Mouse (Mus musculus): Measurements from ENCODE around the gene Myadm. TPM values are rescaled to one million over a fixed set of nuclear protein-coding genes. Genes with fewer than 3 reads are reported as not detected.

Myadm gene
- polyA plus RNA-seq, 1 experiment from 2014 or later = 220 TPM

GRCm38 (mm10) chr7:3323826-3324225 lies 34.9 kb downstream of the Myadm start:
- H3K9me3 ChIP-seq (ENCODE audit: control insufficient read depth, low read length) = no peaks in the 10 kb centered on the region
- no peaks in the 10 kb centered on the region for H3K27me3 ChIP-seq (ENCODE audit: control insufficient read depth, insufficient read depth, low read length)
- H3K4me3 ChIP-seq (ENCODE audit: control insufficient read depth in 1 of 2, insufficient read depth in 1 of 2, low read depth in 1 of 2, low read length in 2 of 2) = no peak overlapping the region
- H3K27ac ChIP-seq (replicated peaks in 1 of 2; ENCODE audit: control insufficient read depth in 1 of 2, insufficient read depth in 1 of 2, low read depth in 2 of 2, low read length in 2 of 2) = no peak overlapping the region
- no peaks in the 10 kb centered on the region; a peak in 1 of 4 replicates for H3K4me1 ChIP-seq (ENCODE audit: control insufficient read depth in 2 of 2, insufficient read depth in 2 of 2, low read length in 2 of 2)
- no peak for ATAC-seq (ENCODE audit: insufficient number of reproducible peaks, insufficient read depth, low FRiP score, low read depth)
- 94% methylated on average over 1 of the region's 1 CpGs for WGBS
- no peaks in the 10 kb centered on the region for H3K36me3 ChIP-seq (ENCODE audit: control insufficient read depth, insufficient read depth, low read length)
- H3K9ac ChIP-seq (ENCODE audit: low read length) = no peak overlapping the region
- H3K4me2 ChIP-seq (ENCODE audit: low read length) = no peak overlapping the region

DNA sequence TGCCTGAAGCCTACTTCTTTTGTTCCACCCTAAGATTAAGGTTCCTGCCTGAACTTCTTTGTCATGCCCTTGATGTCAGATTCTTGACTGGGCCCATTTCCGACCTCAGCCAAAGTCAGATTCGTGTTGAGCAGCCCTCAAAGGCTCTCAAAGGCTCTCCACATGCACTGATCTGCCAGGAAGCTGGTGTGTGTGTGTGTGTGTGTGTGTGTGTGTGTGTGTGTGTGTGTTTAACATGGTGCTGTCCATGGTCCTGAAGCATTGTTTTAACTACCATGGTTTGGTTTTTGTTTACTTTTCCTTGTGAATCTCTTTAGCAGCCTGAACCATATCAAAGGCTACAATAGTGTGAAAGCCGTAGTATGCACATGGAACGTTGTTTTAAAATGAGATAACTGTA lies 39.1 kb downstream of the Myadm start:
- no peak overlapping the region for H3K9ac ChIP-seq (ENCODE audit: low read length)
- peaks cover 32% of the 10 kb centered on the region for H3K27me3 ChIP-seq (ENCODE audit: control insufficient read depth, insufficient read depth, low read length)
- H3K36me3 ChIP-seq (ENCODE audit: control insufficient read depth, insufficient read depth, low read length) = no peaks in the 10 kb centered on the region
- H3K4me3 ChIP-seq (ENCODE audit: control insufficient read depth in 1 of 2, insufficient read depth in 1 of 2, low read depth in 1 of 2, low read length in 2 of 2) = no peak overlapping the region
- no peaks in the 10 kb centered on the region for H3K9me3 ChIP-seq (ENCODE audit: control insufficient read depth, low read length)
- H3K27ac ChIP-seq (replicated peaks in 1 of 2; ENCODE audit: control insufficient read depth in 1 of 2, insufficient read depth in 1 of 2, low read depth in 2 of 2, low read length in 2 of 2) = no peak overlapping the region
- H3K4me2 ChIP-seq (ENCODE audit: low read length) = no peak overlapping the region
- H3K4me1 ChIP-seq (ENCODE audit: control insufficient read depth in 2 of 2, insufficient read depth in 2 of 2, low read length in 2 of 2) = no peaks in the 10 kb centered on the region; a peak in 1 of 4 replicates
- ATAC-seq (ENCODE audit: insufficient number of reproducible peaks, insufficient read depth, low FRiP score, low read depth) = no peak
- 40% methylated on average over 4 of the region's 4 CpGs for WGBS

DNA sequence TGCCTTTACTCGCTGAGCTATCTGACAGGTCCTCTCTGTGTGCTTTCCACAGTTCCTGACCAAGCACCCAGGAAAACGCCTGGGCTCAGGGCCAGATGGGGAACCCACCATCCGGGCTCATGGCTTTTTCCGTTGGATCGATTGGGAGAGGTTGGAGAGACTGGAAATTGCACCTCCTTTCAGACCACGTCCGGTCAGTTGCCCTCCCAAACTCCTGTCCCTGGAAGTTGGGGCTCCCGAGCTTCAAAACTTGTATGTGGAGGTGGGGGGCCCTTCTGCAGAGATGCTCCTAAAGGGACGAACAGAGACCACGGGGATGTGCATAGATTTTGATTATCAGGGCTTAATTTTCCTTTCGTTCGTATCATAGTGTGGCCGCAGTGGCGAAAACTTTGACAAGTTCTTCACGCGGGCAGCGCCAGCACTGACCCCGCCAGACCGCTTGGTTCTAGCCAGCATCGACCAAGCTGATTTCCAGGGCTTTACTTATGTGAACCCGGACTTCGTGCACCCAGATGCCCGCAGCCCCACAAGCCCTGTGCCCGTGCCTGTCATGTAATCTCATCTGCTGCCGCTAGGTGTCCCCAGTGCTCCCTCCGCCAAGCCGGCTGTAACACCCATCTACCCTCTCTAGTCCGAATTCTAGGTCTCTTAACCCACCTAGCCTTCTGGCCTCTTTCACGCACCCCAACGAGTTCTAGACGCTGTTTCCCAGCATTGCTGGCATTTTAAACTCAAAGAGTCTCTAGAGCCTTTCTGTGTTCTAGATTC lies 41.1 kb downstream of the Myadm start:
- H3K9ac ChIP-seq (ENCODE audit: low read length) = no peak overlapping the region
- ATAC-seq (ENCODE audit: insufficient number of reproducible peaks, insufficient read depth, low FRiP score, low read depth) = no peak
- no peaks in the 10 kb centered on the region for H3K36me3 ChIP-seq (ENCODE audit: control insufficient read depth, insufficient read depth, low read length)
- H3K9me3 ChIP-seq (ENCODE audit: control insufficient read depth, low read length) = no peaks in the 10 kb centered on the region
- H3K27me3 ChIP-seq (ENCODE audit: control insufficient read depth, insufficient read depth, low read length) = peaks cover 48% of the 10 kb centered on the region
- 18% methylated on average over 31 of the region's 31 CpGs for WGBS
- no peak overlapping the region for H3K27ac ChIP-seq (replicated peaks in 1 of 2; ENCODE audit: control insufficient read depth in 1 of 2, insufficient read depth in 1 of 2, low read depth in 2 of 2, low read length in 2 of 2)
- H3K4me2 ChIP-seq (ENCODE audit: low read length) = peak overlapping the region; percentile 33; the same call in 1 of the 2 replicates
- no peak overlapping the region for H3K4me3 ChIP-seq (ENCODE audit: control insufficient read depth in 1 of 2, insufficient read depth in 1 of 2, low read depth in 1 of 2, low read length in 2 of 2)
- peaks cover 0 to 3% of the 10 kb centered on the region in 2 experiments; a peak in 1 of 4 replicates for H3K4me1 ChIP-seq (ENCODE audit: control insufficient read depth in 2 of 2, insufficient read depth in 2 of 2, low read length in 2 of 2)

DNA sequence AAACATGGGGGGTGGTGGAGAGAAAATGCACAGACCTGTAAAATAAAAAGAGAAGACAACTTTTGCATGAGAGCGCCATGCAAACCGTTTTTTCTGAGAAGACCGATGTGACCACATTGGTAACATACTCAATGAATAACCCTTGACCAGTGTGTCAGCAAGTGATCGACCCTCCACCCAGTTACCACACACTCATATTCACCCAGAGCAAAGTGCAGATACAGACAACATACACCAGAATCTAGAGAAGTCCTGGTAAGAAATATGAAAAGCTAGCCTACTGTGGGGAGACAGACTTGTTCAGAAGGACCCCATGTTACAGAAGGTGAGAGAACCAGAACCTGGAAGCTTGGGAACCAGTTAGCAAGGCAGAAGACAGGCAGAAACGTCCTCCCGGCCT lies 42.3 kb downstream of the Myadm start:
- WGBS = 51% methylated on average over 6 of the region's 6 CpGs
- peaks cover 54% of the 10 kb centered on the region for H3K27me3 ChIP-seq (ENCODE audit: control insufficient read depth, insufficient read depth, low read length)
- ATAC-seq (ENCODE audit: insufficient number of reproducible peaks, insufficient read depth, low FRiP score, low read depth) = no peak
- no peaks in the 10 kb centered on the region for H3K36me3 ChIP-seq (ENCODE audit: control insufficient read depth, insufficient read depth, low read length)
- H3K4me2 ChIP-seq (ENCODE audit: low read length) = peak overlapping the region; percentile 66
- no peak overlapping the region for H3K27ac ChIP-seq (replicated peaks in 1 of 2; ENCODE audit: control insufficient read depth in 1 of 2, insufficient read depth in 1 of 2, low read depth in 2 of 2, low read length in 2 of 2)
- peaks cover 0 to 3% of the 10 kb centered on the region in 2 experiments; a peak in 1 of 4 replicates for H3K4me1 ChIP-seq (ENCODE audit: control insufficient read depth in 2 of 2, insufficient read depth in 2 of 2, low read length in 2 of 2)
- peak overlapping the region in 1 of 2 experiments; percentile 39; a peak in 2 of 4 replicates for H3K4me3 ChIP-seq (ENCODE audit: control insufficient read depth in 1 of 2, insufficient read depth in 1 of 2, low read depth in 1 of 2, low read length in 2 of 2)
- H3K9ac ChIP-seq (ENCODE audit: low read length) = peak overlapping the region; percentile 51; the same call in 1 of the 2 replicates
- no peaks in the 10 kb centered on the region for H3K9me3 ChIP-seq (ENCODE audit: control insufficient read depth, low read length)

- Histone ChIP-seq H3K4me1 (ENCODE audit: control insufficient read depth in 2 of 2, insufficient read depth in 2 of 2, low read length in 2 of 2) (peaks cover 0 to 3% of the 10 kb centered on the region in 2 experiments; a peak in 1 of 4 replicates), H3K9me3 (ENCODE audit: control insufficient read depth, low read length) (no peaks in the 10 kb centered on the region), H3K4me2 (ENCODE audit: low read length) (peak overlapping the region; percentile 66), H3K27ac (replicated peaks in 1 of 2; ENCODE audit: control insufficient read depth in 1 of 2, insufficient read depth in 1 of 2, low read depth in 2 of 2, low read length in 2 of 2) (no peak overlapping the region), H3K36me3 (ENCODE audit: control insufficient read depth, insufficient read depth, low read length) (no peaks in the 10 kb centered on the region), H3K4me3 (ENCODE audit: control insufficient read depth in 1 of 2, insufficient read depth in 1 of 2, low read depth in 1 of 2, low read length in 2 of 2) (peak overlapping the region; percentile 36 to 39), H3K27me3 (ENCODE audit: control insufficient read depth, insufficient read depth, low read length) (peaks cover 54% of the 10 kb centered on the region), H3K9ac (ENCODE audit: low read length) (peak overlapping the region; percentile 51)
- WGBS = 2% methylated on average over 26 of the region's 27 CpGs
- peak; percentile 79 for ATAC-seq (ENCODE audit: insufficient number of reproducible peaks, insufficient read depth, low FRiP score, low read depth)
Observed at GRCm38 (mm10) chr7:3331581-3332223, 42.8 kb downstream of the Myadm start.

DNA sequence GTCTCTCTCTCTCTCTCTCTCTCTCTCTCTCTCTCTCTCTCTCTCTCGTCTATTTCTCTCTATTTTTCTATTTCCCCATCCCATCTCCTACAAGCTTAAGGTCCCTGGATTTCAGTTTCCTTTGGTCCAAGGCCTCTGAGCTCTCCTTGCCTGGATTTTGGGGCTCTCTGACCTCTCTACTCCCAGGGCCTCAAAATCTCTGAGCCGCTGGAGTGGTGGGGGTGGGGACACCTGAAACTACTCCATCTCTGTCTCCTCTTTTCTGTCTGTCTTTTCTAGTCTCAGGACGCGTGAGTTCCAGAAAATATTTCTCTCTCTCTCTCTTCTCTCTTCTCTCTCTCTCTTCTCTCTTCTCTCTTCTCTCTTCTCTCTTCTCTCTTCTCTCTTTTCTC lies 43.3 kb downstream of the Myadm start:
- H3K4me3 ChIP-seq (ENCODE audit: control insufficient read depth in 1 of 2, insufficient read depth in 1 of 2, low read depth in 1 of 2, low read length in 2 of 2) = peak overlapping the region; percentile 36 to 39
- H3K27me3 ChIP-seq (ENCODE audit: control insufficient read depth, insufficient read depth, low read length) = peaks cover 54% of the 10 kb centered on the region
- no peaks in the 10 kb centered on the region for H3K9me3 ChIP-seq (ENCODE audit: control insufficient read depth, low read length)
- H3K4me1 ChIP-seq (ENCODE audit: control insufficient read depth in 2 of 2, insufficient read depth in 2 of 2, low read length in 2 of 2) = peaks cover 0 to 3% of the 10 kb centered on the region in 2 experiments; a peak in 1 of 4 replicates
- no peak overlapping the region; the same call in 1 of the 2 replicates for H3K9ac ChIP-seq (ENCODE audit: low read length)
- WGBS = 4% methylated on average over 4 of the region's 4 CpGs
- H3K27ac ChIP-seq (replicated peaks in 1 of 2; ENCODE audit: control insufficient read depth in 1 of 2, insufficient read depth in 1 of 2, low read depth in 2 of 2, low read length in 2 of 2) = no peak overlapping the region
- peak overlapping the region; percentile 66 for H3K4me2 ChIP-seq (ENCODE audit: low read length)
- no peaks in the 10 kb centered on the region for H3K36me3 ChIP-seq (ENCODE audit: control insufficient read depth, insufficient read depth, low read length)
- no peak for ATAC-seq (ENCODE audit: insufficient number of reproducible peaks, insufficient read depth, low FRiP score, low read depth)

DNA sequence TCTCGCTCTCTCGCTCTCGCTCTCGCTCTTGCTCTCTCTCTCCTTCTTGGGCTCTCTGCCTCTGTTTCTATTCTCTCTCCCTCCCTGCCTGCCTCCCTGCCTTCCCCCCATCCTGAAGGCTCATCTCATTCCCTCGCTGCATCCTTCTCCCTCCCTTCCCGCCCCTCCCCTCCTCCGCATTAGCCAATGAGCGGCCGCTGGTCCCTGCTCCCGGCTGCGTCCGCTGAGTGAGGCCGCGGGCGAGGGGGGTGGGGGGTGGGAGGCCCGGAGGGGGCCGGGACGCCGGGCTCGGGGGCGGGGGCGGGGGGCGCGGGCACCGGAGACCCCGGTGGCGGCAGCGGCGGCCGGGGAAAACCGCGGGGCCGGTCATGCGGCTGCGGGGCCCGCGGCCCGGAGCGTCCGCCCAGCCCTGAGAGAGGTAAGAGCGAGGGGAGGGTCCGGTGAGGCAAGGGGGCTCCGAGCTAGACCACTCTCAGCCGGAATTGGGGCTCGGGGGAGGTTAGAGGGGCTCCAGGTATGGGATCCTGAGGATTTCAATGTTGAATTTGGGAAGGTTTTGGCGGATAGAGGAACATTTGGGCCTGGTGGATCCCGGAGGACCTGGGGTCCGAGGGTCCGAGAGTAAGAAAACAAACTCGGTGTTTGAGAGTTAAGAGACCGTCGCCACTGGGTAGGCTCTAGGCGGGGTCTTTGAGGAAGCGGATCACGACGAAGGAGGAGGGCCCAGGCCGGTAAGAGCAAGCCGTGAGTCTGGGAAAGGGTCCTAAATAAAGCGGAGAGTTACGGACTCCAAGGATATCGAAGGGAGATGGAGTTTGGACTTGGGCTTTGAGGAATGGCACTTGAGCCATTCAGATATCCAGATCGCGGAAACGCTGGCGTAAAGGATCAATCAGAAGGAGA lies 44.0 kb downstream of the Myadm start, which contains the start of gene Cacng7:
TSS of gene Cacng7 (plus strand) at position 337 of the 903 bp plus-strand sequence.
- Histone ChIP-seq H3K9ac (ENCODE audit: low read length) (peak within 1 kb of the TSS; percentile 65), H3K4me3 (ENCODE audit: control insufficient read depth in 1 of 2, insufficient read depth in 1 of 2, low read depth in 1 of 2, low read length in 2 of 2) (peak within 1 kb of the TSS; percentile 38 to 39), H3K9me3 (ENCODE audit: control insufficient read depth, low read length) (no peaks in the 10 kb centered on the region), H3K27ac (replicated peaks in 1 of 2; ENCODE audit: control insufficient read depth in 1 of 2, insufficient read depth in 1 of 2, low read depth in 2 of 2, low read length in 2 of 2) (0 out of 4 replicates have a peak within 1 kb of the TSS, but pooled peaks of 1 of the 2 experiments have one; percentile 10), H3K27me3 (ENCODE audit: control insufficient read depth, insufficient read depth, low read length) (peaks cover 54% of the 10 kb centered on the region), H3K4me1 (ENCODE audit: control insufficient read depth in 2 of 2, insufficient read depth in 2 of 2, low read length in 2 of 2) (peaks cover 0 to 3% of the 10 kb centered on the region in 2 experiments; a peak in 1 of 4 replicates), H3K4me2 (ENCODE audit: low read length) (peak within 1 kb of the TSS; percentile 66), H3K36me3 (ENCODE audit: control insufficient read depth, insufficient read depth, low read length) (no peaks in the 10 kb centered on the region)
- 1% methylated on average over 55 of the region's 65 CpGs for WGBS
- no peak for ATAC-seq (ENCODE audit: insufficient number of reproducible peaks, insufficient read depth, low FRiP score, low read depth)
